Mouse (Mus musculus): ENCODE measurements around the gene Izumo1r. TPM values are rescaled to one million over a fixed set of nuclear protein-coding genes. Genes with fewer than 3 reads are reported as not detected.

The Izumo1r gene
- polyA plus RNA-seq, 1 experiment: not detected

- H3K27me3 ChIP-seq (ENCODE audit: control insufficient read depth, insufficient read depth, insufficient read length): no peaks in the 10 kb centered on the region
- no peak overlapping the region for H3ac ChIP-seq (ENCODE audit: control insufficient read depth, insufficient read length)
- no peak for TF ChIP-seq MAX (IDR thresholded peaks at IDR 0.05; ENCODE audit: low read depth)
- no peak for TF ChIP-seq USF1 (IDR thresholded peaks at IDR 0.05; ENCODE audit: low read depth)
- no peak for TF ChIP-seq MYOD1 (IDR thresholded peaks at IDR 0.05; ENCODE audit: control insufficient read depth in 1 of 3, insufficient read length in 2 of 3, low read depth in 2 of 3)
- TF ChIP-seq REST (IDR thresholded peaks at IDR 0.05; ENCODE audit: insufficient read depth, insufficient read length): no peak
- no peak for TF ChIP-seq POLR2A (IDR thresholded peaks at IDR 0.05; ENCODE audit: insufficient read length, low read depth)
- TF ChIP-seq SRF (IDR thresholded peaks at IDR 0.05; ENCODE audit: control insufficient read depth, insufficient read length, low read depth): no peak
- no peak for TF ChIP-seq TCF12 (IDR thresholded peaks at IDR 0.05; ENCODE audit: insufficient read depth, poor library complexity, severe bottlenecking)
- no peak for TF ChIP-seq E2F4 (IDR thresholded peaks at IDR 0.05; ENCODE audit: insufficient read depth)
- TF ChIP-seq CEBPB (IDR thresholded peaks at IDR 0.05; ENCODE audit: insufficient read depth, poor library complexity, severe bottlenecking): no peak
- no peak for TF ChIP-seq TCF3 (IDR thresholded peaks at IDR 0.05; ENCODE audit: insufficient read length, low read depth)
- TF ChIP-seq MYOG (IDR thresholded peaks at IDR 0.05; ENCODE audit: control insufficient read depth in 1 of 3, insufficient read depth in 1 of 3, insufficient read length in 2 of 3, low read depth in 2 of 3): no peak
- TF ChIP-seq POLR2AphosphoS2 (IDR thresholded peaks at IDR 0.05; ENCODE audit: insufficient read length, low read depth): no peak
- H3K36me3 ChIP-seq (ENCODE audit: control insufficient read depth, insufficient read depth): no peaks in the 10 kb centered on the region
- no peak overlapping the region for H3K4me2 ChIP-seq (ENCODE audit: low read depth)
- H3K79me2 ChIP-seq (ENCODE audit: control insufficient read depth, insufficient read depth): no peaks in the 10 kb centered on the region
- H3K4me3 ChIP-seq: no peak overlapping the region
These were observed 59.8 kb downstream of the Izumo1r start for GRCm38 (mm10) chr9:14843901-14844300.

- no peak for TF ChIP-seq TCF3 (IDR thresholded peaks at IDR 0.05; ENCODE audit: insufficient read length, low read depth)
- TF ChIP-seq MYOD1 (IDR thresholded peaks at IDR 0.05; ENCODE audit: control insufficient read depth in 1 of 3, insufficient read length in 2 of 3, low read depth in 2 of 3): no peak
- no peak for TF ChIP-seq TCF12 (IDR thresholded peaks at IDR 0.05; ENCODE audit: insufficient read depth, poor library complexity, severe bottlenecking)
- TF ChIP-seq USF1 (IDR thresholded peaks at IDR 0.05; ENCODE audit: low read depth): no peak
- H3K4me3 ChIP-seq: no peak overlapping the region
- no peak overlapping the region for H3ac ChIP-seq (ENCODE audit: control insufficient read depth, insufficient read length)
- no peaks in the 10 kb centered on the region for H3K79me2 ChIP-seq (ENCODE audit: control insufficient read depth, insufficient read depth)
- no peaks in the 10 kb centered on the region for H3K36me3 ChIP-seq (ENCODE audit: control insufficient read depth, insufficient read depth)
- no peak overlapping the region for H3K4me2 ChIP-seq (ENCODE audit: low read depth)
- no peaks in the 10 kb centered on the region for H3K27me3 ChIP-seq (ENCODE audit: control insufficient read depth, insufficient read depth, insufficient read length)
These were observed 60.4 kb downstream of the Izumo1r start for GRCm38 (mm10) chr9:14843311-14843857.

GRCm38 (mm10) chr9:14841878-14842761, 61.6 kb downstream of the Izumo1r start:
- H3K36me3 ChIP-seq (ENCODE audit: control insufficient read depth, insufficient read depth): no peaks in the 10 kb centered on the region
- no peak overlapping the region for H3K4me3 ChIP-seq
- H3K27me3 ChIP-seq (ENCODE audit: control insufficient read depth, insufficient read depth, insufficient read length): no peaks in the 10 kb centered on the region
- no peaks in the 10 kb centered on the region for H3K79me2 ChIP-seq (ENCODE audit: control insufficient read depth, insufficient read depth)
- TF ChIP-seq REST (IDR thresholded peaks at IDR 0.05; ENCODE audit: insufficient read depth, insufficient read length) (no peak), POLR2A (IDR thresholded peaks at IDR 0.05; ENCODE audit: insufficient read length, low read depth) (no peak), TCF3 (IDR thresholded peaks at IDR 0.05; ENCODE audit: insufficient read length, low read depth) (no peak), E2F4 (IDR thresholded peaks at IDR 0.05; ENCODE audit: insufficient read depth) (no peak), USF1 (IDR thresholded peaks at IDR 0.05; ENCODE audit: low read depth) (no peak), MAX (IDR thresholded peaks at IDR 0.05; ENCODE audit: low read depth) (no peak), POLR2AphosphoS2 (IDR thresholded peaks at IDR 0.05; ENCODE audit: insufficient read length, low read depth) (no peak), MYOG (IDR thresholded peaks at IDR 0.05; ENCODE audit: control insufficient read depth in 1 of 3, insufficient read depth in 1 of 3, insufficient read length in 2 of 3, low read depth in 2 of 3) (no peak), CEBPB (IDR thresholded peaks at IDR 0.05; ENCODE audit: insufficient read depth, poor library complexity, severe bottlenecking) (no peak), SRF (IDR thresholded peaks at IDR 0.05; ENCODE audit: control insufficient read depth, insufficient read length, low read depth) (no peak), MYOD1 (IDR thresholded peaks at IDR 0.05; ENCODE audit: control insufficient read depth in 1 of 3, insufficient read length in 2 of 3, low read depth in 2 of 3) (no peak), TCF12 (IDR thresholded peaks at IDR 0.05; ENCODE audit: insufficient read depth, poor library complexity, severe bottlenecking) (no peak)
- H3K4me2 ChIP-seq (ENCODE audit: low read depth): no peak overlapping the region
- no peak overlapping the region for H3ac ChIP-seq (ENCODE audit: control insufficient read depth, insufficient read length)

- Histone ChIP-seq H3K36me3 (ENCODE audit: control insufficient read depth, insufficient read depth) (no peaks in the 10 kb centered on the region), H3K4me3 (no peak overlapping the region), H3K79me2 (ENCODE audit: control insufficient read depth, insufficient read depth) (no peaks in the 10 kb centered on the region), H3K27me3 (ENCODE audit: control insufficient read depth, insufficient read depth, insufficient read length) (no peaks in the 10 kb centered on the region), H3K4me2 (ENCODE audit: low read depth) (peak overlapping the region; percentile 55), H3ac (ENCODE audit: control insufficient read depth, insufficient read length) (no peak overlapping the region)
- TF ChIP-seq MAX (IDR thresholded peaks at IDR 0.05; ENCODE audit: low read depth) (no peak), USF1 (IDR thresholded peaks at IDR 0.05; ENCODE audit: low read depth) (no peak), MYOD1 (IDR thresholded peaks at IDR 0.05; ENCODE audit: control insufficient read depth in 1 of 3, insufficient read length in 2 of 3, low read depth in 2 of 3) (peak in 2 of 3 experiments; percentile 25 to 57), POLR2AphosphoS2 (IDR thresholded peaks at IDR 0.05; ENCODE audit: insufficient read length, low read depth) (no peak), TCF3 (IDR thresholded peaks at IDR 0.05; ENCODE audit: insufficient read length, low read depth) (no peak), REST (IDR thresholded peaks at IDR 0.05; ENCODE audit: insufficient read depth, insufficient read length) (no peak), CEBPB (IDR thresholded peaks at IDR 0.05; ENCODE audit: insufficient read depth, poor library complexity, severe bottlenecking) (no peak), TCF12 (IDR thresholded peaks at IDR 0.05; ENCODE audit: insufficient read depth, poor library complexity, severe bottlenecking) (no peak), MYOG (IDR thresholded peaks at IDR 0.05; ENCODE audit: control insufficient read depth in 1 of 3, insufficient read depth in 1 of 3, insufficient read length in 2 of 3, low read depth in 2 of 3) (peak in 2 of 3 experiments; percentile 10 to 52), E2F4 (IDR thresholded peaks at IDR 0.05; ENCODE audit: insufficient read depth) (no peak)
These were observed 63.8 kb downstream of the Izumo1r start for GRCm38 (mm10) chr9:14839970-14840369.

Data from myocyte (in vitro differentiated cells).